Mouse (Mus musculus): ENCODE measurements around the gene Rbm19. TPM values are rescaled to one million over a fixed set of nuclear protein-coding genes. Genes with fewer than 3 reads are reported as not detected.

Rbm19 gene
- polyA plus RNA-seq, 1 experiment: 13.3 TPM

DNA sequence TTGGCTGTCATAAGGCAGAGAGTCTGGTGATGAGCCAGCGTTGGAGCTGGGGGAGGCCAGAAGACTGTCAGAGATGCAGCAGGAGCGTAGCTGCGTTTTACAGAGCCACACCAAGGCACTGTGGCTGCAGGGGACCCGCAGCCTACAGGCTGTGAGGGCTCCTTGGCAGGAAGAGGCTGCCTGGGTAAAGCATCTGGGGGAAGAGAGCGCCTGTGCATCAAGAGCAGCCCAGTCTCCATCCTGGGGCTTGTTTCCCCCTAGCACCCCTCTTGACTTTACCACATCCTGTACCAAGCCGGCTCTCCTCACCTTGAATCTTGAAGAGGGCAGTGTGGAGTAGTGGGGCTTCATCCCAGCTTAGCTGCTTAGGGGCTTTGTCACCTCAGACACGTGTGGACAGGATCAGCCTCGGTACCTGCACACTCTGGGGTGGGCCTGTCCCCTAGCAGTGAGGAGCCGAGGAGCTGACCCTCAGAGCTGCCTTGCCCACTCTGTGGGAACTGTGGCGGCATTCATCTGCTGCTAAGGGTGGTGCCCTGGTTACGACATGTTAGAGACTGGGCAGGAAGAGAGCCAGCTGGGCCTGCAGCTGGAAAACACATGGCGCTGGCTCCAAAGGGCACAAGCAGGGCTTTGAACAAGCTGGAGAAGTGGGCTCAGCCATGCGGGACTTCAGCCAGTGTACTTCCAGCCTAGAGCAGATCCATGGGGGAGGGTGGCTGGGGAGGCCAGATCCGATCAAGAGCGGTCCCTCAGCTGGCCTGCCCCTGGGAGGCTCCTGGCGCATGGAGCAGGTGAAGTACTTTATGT, 8.8 kb downstream of the Rbm19 start:
- DNase-seq (ENCODE audit: low read depth in 1 of 2, low spot score in 2 of 2): no peak
- no peaks in the 10 kb centered on the region for H3K4me1 ChIP-seq (ENCODE audit: control insufficient read depth, insufficient read depth, insufficient read length)
- no peaks in the 10 kb centered on the region for H3K27me3 ChIP-seq (ENCODE audit: control insufficient read depth, insufficient read depth, low read length)
- WGBS: 71% methylated on average over 16 of the region's 16 CpGs
- TF ChIP-seq CTCF (IDR thresholded peaks at IDR 0.05; ENCODE audit: extremely low read depth, insufficient read depth, insufficient read length, insufficient replicate concordance): no peak
- TF ChIP-seq POLR2A (IDR thresholded peaks at IDR 0.05; ENCODE audit: low read depth, low read length): no peak
- H3K36me3 ChIP-seq (ENCODE audit: control insufficient read depth, insufficient read depth, low read length): peaks cover 71% of the 10 kb centered on the region
- no peak overlapping the region for H3K4me3 ChIP-seq (ENCODE audit: extremely low read depth, insufficient read depth, insufficient read length)
- H3K27ac ChIP-seq (ENCODE audit: insufficient read depth, low read length): no peak overlapping the region

DNA sequence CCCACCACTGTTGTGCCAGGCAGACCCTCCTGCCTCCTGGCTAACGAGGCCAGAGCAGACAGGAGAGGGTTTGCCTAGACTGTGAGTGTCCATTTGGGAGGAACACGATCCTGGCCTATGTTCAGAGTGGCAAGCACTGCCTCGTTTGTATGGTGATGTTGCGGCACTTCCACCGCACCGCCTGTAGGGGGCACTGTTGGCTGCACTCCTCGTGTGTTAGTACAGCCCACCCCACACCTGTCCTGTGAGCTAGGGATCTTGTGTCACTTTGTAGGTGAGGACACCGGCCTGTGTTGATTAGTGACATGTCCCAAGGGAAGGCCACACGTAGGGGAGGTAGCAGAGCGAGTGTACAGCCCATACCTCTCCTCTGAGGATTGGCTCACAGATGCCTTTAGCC, 11.4 kb downstream of the Rbm19 start:
- no peak for DNase-seq (ENCODE audit: low read depth in 1 of 2, low spot score in 2 of 2)
- TF ChIP-seq POLR2A (IDR thresholded peaks at IDR 0.05; ENCODE audit: low read depth, low read length) (no peak), CTCF (IDR thresholded peaks at IDR 0.05; ENCODE audit: extremely low read depth, insufficient read depth, insufficient read length, insufficient replicate concordance) (peak; percentile 55; the same call in 1 of the 2 replicates)
- no peaks in the 10 kb centered on the region for H3K4me1 ChIP-seq (ENCODE audit: control insufficient read depth, insufficient read depth, insufficient read length)
- H3K36me3 ChIP-seq (ENCODE audit: control insufficient read depth, insufficient read depth, low read length): peaks cover 57% of the 10 kb centered on the region
- no peak overlapping the region for H3K27ac ChIP-seq (ENCODE audit: insufficient read depth, low read length)
- no peak overlapping the region for H3K4me3 ChIP-seq (ENCODE audit: extremely low read depth, insufficient read depth, insufficient read length)
- H3K27me3 ChIP-seq (ENCODE audit: control insufficient read depth, insufficient read depth, low read length): no peaks in the 10 kb centered on the region
- WGBS: 68% methylated on average over 10 of the region's 10 CpGs

DNA sequence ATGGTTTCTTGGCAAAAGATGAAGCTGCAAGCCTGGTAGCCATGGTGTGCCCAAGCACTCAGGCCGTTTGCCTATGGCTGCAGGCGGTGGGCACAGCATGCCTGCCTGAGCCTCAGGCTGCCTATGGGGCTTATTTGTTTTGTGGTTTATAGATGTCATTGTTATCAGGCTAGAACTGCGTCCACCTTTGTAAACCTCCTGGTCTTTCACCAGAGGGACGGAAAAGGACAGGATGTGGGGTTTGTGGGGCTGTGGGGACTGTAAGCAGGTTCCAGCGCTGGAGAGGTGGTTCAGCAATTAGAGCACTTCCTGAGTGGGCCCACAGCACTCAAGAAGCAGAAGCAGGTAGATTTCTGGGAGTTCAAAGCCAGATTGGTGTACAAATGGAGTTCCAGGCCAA, 12.2 kb downstream of the Rbm19 start:
- no peak for TF ChIP-seq CTCF (IDR thresholded peaks at IDR 0.05; ENCODE audit: extremely low read depth, insufficient read depth, insufficient read length, insufficient replicate concordance)
- no peak for TF ChIP-seq POLR2A (IDR thresholded peaks at IDR 0.05; ENCODE audit: low read depth, low read length)
- Histone ChIP-seq H3K4me1 (ENCODE audit: control insufficient read depth, insufficient read depth, insufficient read length) (no peaks in the 10 kb centered on the region), H3K4me3 (ENCODE audit: extremely low read depth, insufficient read depth, insufficient read length) (no peak overlapping the region), H3K27me3 (ENCODE audit: control insufficient read depth, insufficient read depth, low read length) (no peaks in the 10 kb centered on the region), H3K27ac (ENCODE audit: insufficient read depth, low read length) (no peak overlapping the region), H3K36me3 (ENCODE audit: control insufficient read depth, insufficient read depth, low read length) (peaks cover 52% of the 10 kb centered on the region)
- no peak for DNase-seq (ENCODE audit: low read depth in 1 of 2, low spot score in 2 of 2)
- WGBS: 69% methylated on average over 5 of the region's 5 CpGs

DNA sequence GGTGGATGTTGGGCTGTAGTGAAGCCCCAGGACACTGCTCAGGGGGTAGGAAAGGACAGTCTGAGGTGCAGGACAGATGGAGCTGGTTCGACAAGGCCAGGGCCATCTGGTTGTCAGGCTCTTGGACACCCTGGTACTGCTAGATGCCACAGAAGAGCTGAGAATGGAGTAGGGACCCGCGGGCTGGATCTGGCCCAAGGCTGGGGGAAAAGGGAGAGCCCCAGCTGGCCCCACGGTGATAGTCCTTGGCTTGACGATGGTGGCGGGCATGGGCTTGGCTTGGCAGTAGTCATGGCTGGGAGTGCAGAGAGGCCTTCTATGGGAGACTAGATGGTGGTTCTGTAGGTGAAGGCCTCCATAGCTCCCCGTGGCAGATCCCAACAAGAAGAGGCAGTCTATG, 12.8 kb downstream of the Rbm19 start:
- TF ChIP-seq POLR2A (IDR thresholded peaks at IDR 0.05; ENCODE audit: low read depth, low read length) (no peak), CTCF (IDR thresholded peaks at IDR 0.05; ENCODE audit: extremely low read depth, insufficient read depth, insufficient read length, insufficient replicate concordance) (no peak)

DNA sequence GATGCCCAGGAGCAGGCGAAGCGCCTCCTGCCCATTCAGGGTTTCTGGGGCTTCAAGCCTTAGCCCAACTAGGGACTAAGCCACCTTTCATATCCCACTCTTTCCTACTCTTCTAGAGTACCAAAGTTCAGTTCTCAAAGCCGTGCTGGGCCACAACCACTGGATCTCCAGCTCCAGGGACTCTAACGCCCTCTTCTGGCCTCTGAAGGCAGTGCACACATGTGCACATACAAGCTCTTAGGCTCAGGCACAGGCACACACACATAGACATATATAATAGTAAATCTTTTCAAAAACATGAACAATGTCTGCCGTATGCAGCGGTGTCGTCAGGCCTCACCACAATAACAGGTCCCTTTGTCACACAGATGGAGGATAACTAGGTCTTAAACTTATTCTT, 13.5 kb downstream of the Rbm19 start:
- no peak for DNase-seq (ENCODE audit: low read depth in 1 of 2, low spot score in 2 of 2)
- H3K4me1 ChIP-seq (ENCODE audit: control insufficient read depth, insufficient read depth, insufficient read length): no peaks in the 10 kb centered on the region
- H3K4me3 ChIP-seq (ENCODE audit: extremely low read depth, insufficient read depth, insufficient read length): no peak overlapping the region
- no peak overlapping the region for H3K27ac ChIP-seq (ENCODE audit: insufficient read depth, low read length)
- H3K27me3 ChIP-seq (ENCODE audit: control insufficient read depth, insufficient read depth, low read length): no peaks in the 10 kb centered on the region
- peaks cover 42% of the 10 kb centered on the region for H3K36me3 ChIP-seq (ENCODE audit: control insufficient read depth, insufficient read depth, low read length)
- 94% methylated on average over 7 of the region's 7 CpGs for WGBS
- TF ChIP-seq POLR2A (IDR thresholded peaks at IDR 0.05; ENCODE audit: low read depth, low read length) (no peak), CTCF (IDR thresholded peaks at IDR 0.05; ENCODE audit: extremely low read depth, insufficient read depth, insufficient read length, insufficient replicate concordance) (no peak)

More for the DNA sequence above, 12.8 kb downstream of the Rbm19 start:
- WGBS: 93% methylated on average over 7 of the region's 7 CpGs
- Histone ChIP-seq H3K4me3 (ENCODE audit: extremely low read depth, insufficient read depth, insufficient read length) (no peak overlapping the region), H3K27ac (ENCODE audit: insufficient read depth, low read length) (no peak overlapping the region), H3K27me3 (ENCODE audit: control insufficient read depth, insufficient read depth, low read length) (no peaks in the 10 kb centered on the region), H3K4me1 (ENCODE audit: control insufficient read depth, insufficient read depth, insufficient read length) (no peaks in the 10 kb centered on the region), H3K36me3 (ENCODE audit: control insufficient read depth, insufficient read depth, low read length) (peaks cover 47% of the 10 kb centered on the region)
- no peak for DNase-seq (ENCODE audit: low read depth in 1 of 2, low spot score in 2 of 2)

DNA sequence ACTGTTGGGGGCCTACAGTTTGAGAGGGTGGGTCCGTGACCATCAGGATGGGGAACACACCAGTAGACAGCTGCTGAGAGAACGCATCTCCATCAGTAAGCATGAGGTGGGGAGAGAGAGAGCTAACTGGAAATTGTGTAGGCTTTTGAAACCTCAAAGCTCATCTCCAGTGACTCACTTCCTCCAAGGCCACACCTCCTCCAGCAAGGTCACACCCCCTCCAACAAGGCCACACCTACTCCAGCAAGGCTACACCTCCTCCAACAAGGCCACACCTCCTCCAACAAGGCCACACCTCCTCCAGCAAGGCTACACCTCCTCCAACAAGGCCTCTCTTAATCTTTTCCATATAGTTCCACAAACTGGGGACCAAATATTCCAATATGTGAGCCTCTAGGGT, 13.9 kb downstream of the Rbm19 start:
- no peak overlapping the region for H3K27ac ChIP-seq (ENCODE audit: insufficient read depth, low read length)
- TF ChIP-seq CTCF (IDR thresholded peaks at IDR 0.05; ENCODE audit: extremely low read depth, insufficient read depth, insufficient read length, insufficient replicate concordance) (no peak), POLR2A (IDR thresholded peaks at IDR 0.05; ENCODE audit: low read depth, low read length) (no peak)
- H3K4me1 ChIP-seq (ENCODE audit: control insufficient read depth, insufficient read depth, insufficient read length): no peaks in the 10 kb centered on the region
- peaks cover 38% of the 10 kb centered on the region for H3K36me3 ChIP-seq (ENCODE audit: control insufficient read depth, insufficient read depth, low read length)
- no peak overlapping the region for H3K4me3 ChIP-seq (ENCODE audit: extremely low read depth, insufficient read depth, insufficient read length)
- WGBS: 69% methylated on average over 2 of the region's 2 CpGs
- no peaks in the 10 kb centered on the region for H3K27me3 ChIP-seq (ENCODE audit: control insufficient read depth, insufficient read depth, low read length)
- DNase-seq (ENCODE audit: low read depth in 1 of 2, low spot score in 2 of 2): peak in 1 of 2 experiments; percentile 37

DNA sequence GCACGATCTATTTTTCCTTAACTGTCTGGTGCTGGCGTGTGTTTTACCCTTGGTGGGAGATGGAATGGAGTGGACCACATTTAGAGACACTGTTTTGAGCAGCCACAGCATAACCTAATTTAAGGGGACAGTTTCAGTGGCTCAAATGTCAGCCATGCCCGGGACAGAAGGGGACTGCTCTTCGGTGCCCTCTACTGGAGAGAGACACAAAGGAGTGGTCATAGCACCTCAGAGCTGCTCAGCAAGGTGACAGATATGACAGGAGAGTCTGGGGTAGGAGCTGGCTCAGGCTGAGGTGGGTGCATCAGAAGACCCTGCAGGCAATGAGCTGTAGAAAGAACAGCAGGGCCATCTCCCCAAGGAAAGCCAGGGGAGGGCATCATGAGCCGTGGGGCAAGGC, 15.3 kb downstream of the Rbm19 start:
- Histone ChIP-seq H3K27me3 (ENCODE audit: control insufficient read depth, insufficient read depth, low read length) (no peaks in the 10 kb centered on the region), H3K36me3 (ENCODE audit: control insufficient read depth, insufficient read depth, low read length) (peaks cover 27% of the 10 kb centered on the region), H3K27ac (ENCODE audit: insufficient read depth, low read length) (no peak overlapping the region), H3K4me3 (ENCODE audit: extremely low read depth, insufficient read depth, insufficient read length) (no peak overlapping the region), H3K4me1 (ENCODE audit: control insufficient read depth, insufficient read depth, insufficient read length) (no peaks in the 10 kb centered on the region)
- DNase-seq (ENCODE audit: low read depth in 1 of 2, low spot score in 2 of 2): peak in 1 of 2 experiments; percentile 20
- no peak for TF ChIP-seq POLR2A (IDR thresholded peaks at IDR 0.05; ENCODE audit: low read depth, low read length)
- TF ChIP-seq CTCF (IDR thresholded peaks at IDR 0.05; ENCODE audit: extremely low read depth, insufficient read depth, insufficient read length, insufficient replicate concordance): peak; percentile 62; the same call in 1 of the 2 replicates
- WGBS: 70% methylated on average over 5 of the region's 5 CpGs
